Mouse (Mus musculus) macrophage (primary cell): ENCODE measurements around the gene Ift43. TPM values are rescaled to one million over a fixed set of nuclear protein-coding genes. Genes with fewer than 3 reads are reported as not detected.

ENCODE experiments used
- H3K27ac ChIP-seq: fragments of 350-480 bp; formaldehyde crosslinking; 2 replicates; pipeline ENCODE4 v1.9.0; 2021
- H3K36me3 ChIP-seq: fragments of 350-480 bp; formaldehyde crosslinking; 2 replicates; pipeline ENCODE4 v1.9.0; 2021; ENCODE audit errors: inconsistent target
- H3K4me3 ChIP-seq: fragments of 350-480 bp; formaldehyde crosslinking; 2 replicates; pipeline ENCODE4 v1.9.0; 2021; ENCODE audit errors: inconsistent target
- H3K79me2 ChIP-seq: fragments of 350-480 bp; formaldehyde crosslinking; 2 replicates; pipeline ENCODE4 v1.9.0; 2021; ENCODE audit errors: inconsistent target
- WGBS: methylation state at CpG from one replicate; pipeline ENCODE4 v1.1.7; 2026; ENCODE audit warnings: inconsistent platforms; ENCODE audit not compliant: missing documents; 5-methylcytosine and 5-hydroxymethylcytosine counted together
- polyA plus RNA-seq: library from polyadenylated mRNA; stranded (reverse); fragments of 250-400 nt; gene quantifications from 3 replicates; pipeline ENCODE4 v1.2.4, GENCODE M21; 2018; ENCODE audit warnings: inconsistent platforms

The Ift43 gene
- polyA plus RNA-seq, 1 experiment from 2014 or later: 13.1 TPM

DNA sequence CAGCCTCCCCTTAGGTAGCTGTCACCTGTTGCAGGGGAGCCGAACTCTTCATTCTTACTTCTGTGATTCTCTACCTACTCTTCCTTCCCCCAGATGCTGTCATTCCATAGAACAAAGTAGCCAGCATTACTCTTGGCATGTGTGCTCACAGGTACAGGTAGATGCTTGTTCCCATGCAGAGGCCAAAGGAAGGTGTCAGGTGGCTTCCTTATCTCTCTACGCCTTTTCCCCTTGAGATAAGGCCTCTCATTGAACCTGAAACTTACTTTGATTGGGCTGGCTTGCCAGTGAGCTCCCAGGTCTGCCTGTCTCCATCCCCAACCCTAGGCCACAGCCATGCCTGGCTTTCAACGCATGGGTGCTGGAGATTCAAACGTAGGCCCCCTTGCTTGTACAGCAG is 11.7 kb downstream of the Ift43 start:
- Histone ChIP-seq H3K27ac (no peak overlapping the region), H3K79me2 (no peaks in the 10 kb centered on the region), H3K4me3 (no peak overlapping the region), H3K36me3 (no peaks in the 10 kb centered on the region)
- WGBS: 98% methylated on average over 4 of the region's 4 CpGs

DNA sequence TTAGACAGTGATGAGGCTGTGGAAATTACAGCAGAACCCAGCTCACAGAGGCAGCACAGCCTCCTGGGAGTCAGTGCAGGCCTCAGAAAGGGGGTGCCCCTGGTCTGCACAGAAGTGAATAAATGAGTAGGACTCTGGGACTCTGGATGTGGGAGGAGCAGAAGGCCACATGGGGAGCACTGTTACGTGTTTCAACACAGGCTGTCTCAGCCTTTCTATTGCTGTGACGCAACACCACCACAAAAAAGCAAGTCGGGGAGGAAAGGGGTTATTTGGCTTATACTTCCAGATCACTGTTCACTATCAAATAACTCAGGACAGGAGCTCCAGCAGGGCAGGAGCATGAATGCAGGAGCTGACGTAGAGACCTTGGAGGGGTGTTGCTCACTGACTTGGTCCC is 13.5 kb downstream of the Ift43 start:
- Histone ChIP-seq H3K36me3 (no peaks in the 10 kb centered on the region), H3K79me2 (no peaks in the 10 kb centered on the region), H3K4me3 (no peak overlapping the region), H3K27ac (no peak overlapping the region)
- WGBS: 48% methylated on average over 4 of the region's 4 CpGs

DNA sequence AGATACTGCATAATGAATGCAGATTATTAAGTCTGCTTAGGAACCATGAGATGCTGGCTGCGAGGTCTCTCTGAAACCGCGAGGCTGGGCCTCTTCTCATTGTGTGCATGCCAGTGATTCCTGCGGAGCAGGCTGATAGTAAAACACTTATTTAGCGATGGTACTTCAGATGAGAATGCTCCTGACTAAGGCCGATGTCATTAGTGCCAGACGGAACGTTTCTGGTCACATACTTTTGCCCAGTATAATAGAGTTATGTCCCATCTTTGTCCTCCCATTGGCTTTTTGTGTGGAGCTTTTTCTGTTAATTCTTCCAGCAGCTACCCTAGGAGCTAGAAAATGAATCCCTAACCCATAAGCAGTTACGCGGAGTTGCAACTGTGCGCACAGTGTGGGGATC is 15.4 kb downstream of the Ift43 start:
- WGBS: 92% methylated on average over 11 of the region's 11 CpGs
- H3K36me3 ChIP-seq: no peaks in the 10 kb centered on the region
- H3K4me3 ChIP-seq: no peak overlapping the region
- H3K79me2 ChIP-seq: no peaks in the 10 kb centered on the region
- H3K27ac ChIP-seq: no peak overlapping the region

GRCm38 (mm10) chr12:86100711-86101110 is 18.4 kb downstream of the Ift43 start:
- WGBS: 100% methylated on average over 2 of the region's 3 CpGs
- Histone ChIP-seq H3K36me3 (no peaks in the 10 kb centered on the region), H3K27ac (no peak overlapping the region), H3K4me3 (no peak overlapping the region), H3K79me2 (no peaks in the 10 kb centered on the region)

GRCm38 (mm10) chr12:86102686-86103085 is 20.3 kb downstream of the Ift43 start:
- H3K27ac ChIP-seq: no peak overlapping the region
- no peak overlapping the region for H3K4me3 ChIP-seq
- no peaks in the 10 kb centered on the region for H3K79me2 ChIP-seq
- 92% methylated on average over 8 of the region's 8 CpGs for WGBS
- no peaks in the 10 kb centered on the region for H3K36me3 ChIP-seq

DNA sequence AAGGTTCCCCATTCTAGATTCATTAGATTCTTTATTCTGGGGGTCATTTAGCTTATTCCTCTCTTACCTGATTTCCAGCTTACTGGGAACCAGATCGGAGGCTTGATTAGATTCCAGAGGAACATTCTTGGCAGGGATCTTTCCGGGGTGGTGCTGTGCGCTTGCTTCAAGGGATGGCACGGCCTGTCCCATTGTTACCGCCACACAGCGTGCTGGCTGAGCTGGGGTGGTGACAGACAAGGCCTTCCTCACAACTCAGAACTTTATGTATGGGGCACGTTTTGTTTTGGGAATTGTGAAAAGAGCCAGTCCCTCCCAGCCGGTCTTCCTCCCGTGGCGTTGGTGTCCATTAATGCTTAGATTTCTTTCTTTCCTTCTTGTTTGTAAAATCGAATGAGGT is 21.1 kb downstream of the Ift43 start:
- H3K27ac ChIP-seq: no peak overlapping the region
- H3K4me3 ChIP-seq: no peak overlapping the region
- WGBS: 91% methylated on average over 11 of the region's 11 CpGs
- no peaks in the 10 kb centered on the region for H3K36me3 ChIP-seq
- H3K79me2 ChIP-seq: no peaks in the 10 kb centered on the region

DNA sequence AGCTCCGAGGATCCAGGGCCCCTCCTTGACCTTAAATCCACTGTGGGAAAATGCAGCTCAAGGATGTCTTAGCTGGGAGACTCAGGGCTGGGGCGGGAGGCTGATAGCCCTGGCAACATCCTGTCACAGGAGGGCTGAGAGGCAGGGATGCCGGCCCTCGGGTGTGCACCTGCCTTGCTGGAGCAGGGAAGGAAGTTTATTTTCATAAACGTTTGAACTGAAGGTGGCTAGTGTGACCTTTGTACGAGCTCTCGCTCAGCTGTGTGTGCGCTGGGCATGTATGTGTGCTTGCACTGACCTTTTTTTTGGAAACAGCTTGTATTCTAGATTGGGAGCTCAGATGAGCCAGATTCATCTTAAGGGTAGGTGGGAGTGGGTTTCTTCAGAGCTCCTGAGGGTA is 21.5 kb downstream of the Ift43 start:
- H3K4me3 ChIP-seq: no peak overlapping the region
- no peaks in the 10 kb centered on the region for H3K79me2 ChIP-seq
- H3K36me3 ChIP-seq: no peaks in the 10 kb centered on the region
- WGBS: 80% methylated on average over 8 of the region's 8 CpGs
- no peak overlapping the region for H3K27ac ChIP-seq

DNA sequence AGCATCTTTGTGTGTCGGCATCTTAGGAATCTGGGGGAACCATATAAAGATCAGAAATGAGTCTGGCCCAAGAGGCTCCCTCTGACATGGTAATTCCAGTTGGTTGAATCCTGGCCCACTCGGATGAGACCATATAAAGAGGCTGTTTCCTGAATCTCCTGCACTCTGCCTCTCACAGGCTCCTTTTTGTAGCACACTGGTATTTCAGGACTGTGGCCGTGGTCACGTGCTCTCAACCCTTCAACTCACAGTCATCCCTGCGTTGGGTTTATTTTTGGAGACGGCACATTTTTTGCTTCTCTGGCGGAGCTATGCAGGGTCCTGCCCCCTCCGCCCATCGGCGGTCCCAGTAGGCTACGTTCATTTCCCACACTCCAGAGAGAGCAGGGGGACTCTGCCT is 22.0 kb downstream of the Ift43 start:
- Histone ChIP-seq H3K4me3 (no peak overlapping the region), H3K36me3 (no peaks in the 10 kb centered on the region), H3K27ac (no peak overlapping the region), H3K79me2 (no peaks in the 10 kb centered on the region)
- WGBS: 96% methylated on average over 11 of the region's 11 CpGs

DNA sequence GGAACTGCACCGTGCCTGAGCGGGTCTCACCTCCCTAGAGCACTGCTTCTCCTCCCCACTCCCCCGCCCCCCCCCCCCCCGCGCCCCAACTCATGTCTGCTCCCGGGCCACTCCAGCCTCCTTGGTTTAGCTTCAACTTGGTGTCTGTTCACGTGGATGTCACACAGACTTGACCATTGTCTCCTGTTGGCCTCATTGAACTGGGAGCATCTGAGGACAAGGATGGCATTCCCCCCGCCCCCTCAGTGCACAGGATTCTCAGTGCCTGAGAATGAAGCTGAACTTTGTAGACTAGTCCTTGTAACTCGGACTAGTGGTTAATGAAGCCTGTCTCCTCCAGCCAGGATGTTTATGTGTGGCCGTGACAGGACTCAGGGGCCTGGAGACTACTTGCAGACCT is 23.2 kb downstream of the Ift43 start:
- H3K36me3 ChIP-seq: no peaks in the 10 kb centered on the region
- H3K79me2 ChIP-seq: no peaks in the 10 kb centered on the region
- H3K4me3 ChIP-seq: no peak overlapping the region
- no peak overlapping the region for H3K27ac ChIP-seq
- WGBS: 82% methylated on average over 8 of the region's 10 CpGs

- 96% methylated on average over 9 of the region's 9 CpGs for WGBS
- Histone ChIP-seq H3K4me3 (no peak overlapping the region), H3K79me2 (no peaks in the 10 kb centered on the region), H3K27ac (no peak overlapping the region), H3K36me3 (no peaks in the 10 kb centered on the region)
These were observed 23.7 kb downstream of the Ift43 start for GRCm38 (mm10) chr12:86106086-86106485.

DNA sequence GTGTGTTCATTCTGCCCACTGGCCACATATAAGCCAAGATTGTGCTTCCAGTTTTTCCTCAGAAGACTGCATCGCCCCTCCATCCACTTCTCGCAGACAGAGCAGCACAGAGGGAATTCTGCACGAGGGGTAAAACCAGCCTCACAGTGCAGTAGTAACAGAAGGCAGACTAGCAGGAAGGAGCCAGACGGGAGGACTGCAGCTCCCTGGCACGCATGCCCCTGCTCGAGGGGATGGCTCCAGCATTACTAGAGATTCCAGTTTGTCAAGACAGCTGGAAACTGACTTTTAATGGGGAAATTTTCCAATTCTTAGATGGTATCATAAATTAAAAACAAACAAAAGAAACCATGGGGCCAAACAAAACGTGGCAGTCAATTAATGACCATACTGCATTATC is 25.3 kb downstream of the Ift43 start:
- no peak overlapping the region for H3K27ac ChIP-seq
- no peak overlapping the region for H3K4me3 ChIP-seq
- H3K36me3 ChIP-seq: no peaks in the 10 kb centered on the region
- 89% methylated on average over 7 of the region's 7 CpGs for WGBS
- no peaks in the 10 kb centered on the region for H3K79me2 ChIP-seq

GRCm38 (mm10) chr12:86109531-86109930 is 27.2 kb downstream of the Ift43 start:
- H3K4me3 ChIP-seq: no peak overlapping the region
- H3K36me3 ChIP-seq: no peaks in the 10 kb centered on the region
- 56% methylated on average over 4 of the region's 4 CpGs for WGBS
- H3K27ac ChIP-seq: no peak overlapping the region
- no peaks in the 10 kb centered on the region for H3K79me2 ChIP-seq

DNA sequence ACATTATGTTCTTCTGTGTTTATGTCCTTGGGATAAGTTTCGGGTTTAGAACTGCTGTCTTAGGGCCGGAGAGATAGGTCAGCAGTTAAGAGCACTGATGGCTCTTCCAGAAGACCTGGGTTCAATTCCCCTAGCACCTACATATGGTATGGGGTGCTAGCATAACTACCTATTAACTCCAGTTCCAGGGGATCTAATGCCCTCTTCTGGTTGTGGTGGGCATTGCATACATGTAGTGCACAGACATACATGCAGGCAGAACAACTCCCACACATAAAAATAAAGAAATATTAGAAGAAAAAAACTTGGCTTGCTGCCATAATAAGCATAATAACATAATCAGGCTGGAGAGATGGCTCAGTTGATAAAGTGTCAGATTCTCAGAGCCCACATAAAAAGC is 28.3 kb downstream of the Ift43 start:
- Histone ChIP-seq H3K36me3 (no peaks in the 10 kb centered on the region), H3K4me3 (no peak overlapping the region), H3K79me2 (no peaks in the 10 kb centered on the region), H3K27ac (no peak overlapping the region)
- WGBS: 100% methylated on average over 2 of the region's 2 CpGs

- 87% methylated on average over 15 of the region's 15 CpGs for WGBS
- Histone ChIP-seq H3K36me3 (no peaks in the 10 kb centered on the region), H3K79me2 (no peaks in the 10 kb centered on the region), H3K27ac (no peak overlapping the region), H3K4me3 (no peak overlapping the region)
These were observed 34.0 kb downstream of the Ift43 start for GRCm38 (mm10) chr12:86116295-86116835.

DNA sequence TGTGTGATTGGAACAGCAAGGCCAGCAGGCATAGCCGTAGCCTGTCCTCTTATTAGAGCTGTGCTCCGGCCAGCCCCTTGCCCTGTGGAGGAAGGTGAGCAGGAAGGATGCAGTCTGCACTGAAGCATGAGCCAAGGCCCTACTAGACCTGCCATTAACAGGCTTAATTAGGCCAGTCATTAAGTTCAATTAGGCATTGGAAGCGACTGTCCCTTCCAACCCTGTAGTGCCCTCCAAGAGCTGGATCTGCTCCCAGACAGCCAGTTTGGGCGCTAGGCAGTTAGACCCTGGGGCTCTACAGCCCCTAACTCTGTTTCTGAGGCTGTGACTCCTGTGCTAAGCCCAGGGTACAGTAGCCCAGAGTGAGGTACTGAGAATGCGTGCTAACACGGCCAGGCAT is 41.7 kb downstream of the Ift43 start:
- H3K36me3 ChIP-seq: no peaks in the 10 kb centered on the region
- H3K4me3 ChIP-seq: no peak overlapping the region
- 97% methylated on average over 6 of the region's 6 CpGs for WGBS
- H3K79me2 ChIP-seq: no peaks in the 10 kb centered on the region
- no peak overlapping the region for H3K27ac ChIP-seq

GRCm38 (mm10) chr12:86128122-86128521 is 45.8 kb downstream of the Ift43 start:
- no peaks in the 10 kb centered on the region for H3K36me3 ChIP-seq
- no peak overlapping the region for H3K4me3 ChIP-seq
- 85% methylated on average over 6 of the region's 6 CpGs for WGBS
- no peak overlapping the region for H3K27ac ChIP-seq
- H3K79me2 ChIP-seq: no peaks in the 10 kb centered on the region
